Mouse (Mus musculus): ENCODE results near the gene Acvrl1. TPM values are rescaled to one million over a fixed set of nuclear protein-coding genes. Genes with fewer than 3 reads are reported as not detected.

The Acvrl1 gene
- polyA plus RNA-seq, 1 experiment = 28.9 TPM

GRCm38 (mm10) chr15:101163854-101164253 lies 35.5 kb downstream of the Acvrl1 start:
- 83% methylated on average over 5 of the region's 5 CpGs for WGBS
- no peak for DNase-seq (ENCODE audit: low read depth in 1 of 2, low spot score in 2 of 2)
- Histone ChIP-seq H3K27me3 (ENCODE audit: control insufficient read depth, insufficient read depth, low read length) (no peaks in the 10 kb centered on the region), H3K27ac (ENCODE audit: insufficient read depth, low read length) (no peak overlapping the region), H3K36me3 (ENCODE audit: control insufficient read depth, insufficient read depth, low read length) (no peaks in the 10 kb centered on the region), H3K4me1 (ENCODE audit: control insufficient read depth, insufficient read depth, insufficient read length) (peaks cover 2% of the 10 kb centered on the region; the same call in 1 of the 2 replicates), H3K4me3 (ENCODE audit: extremely low read depth, insufficient read depth, insufficient read length) (no peak overlapping the region)
- TF ChIP-seq CTCF (IDR thresholded peaks at IDR 0.05; ENCODE audit: extremely low read depth, insufficient read depth, insufficient read length, insufficient replicate concordance) = no peak
- TF ChIP-seq POLR2A (IDR thresholded peaks at IDR 0.05; ENCODE audit: low read depth, low read length) = no peak

GRCm38 (mm10) chr15:101164291-101164690 lies 36.0 kb downstream of the Acvrl1 start:
- 84% methylated on average over 5 of the region's 5 CpGs for WGBS
- Histone ChIP-seq H3K27me3 (ENCODE audit: control insufficient read depth, insufficient read depth, low read length) (no peaks in the 10 kb centered on the region), H3K36me3 (ENCODE audit: control insufficient read depth, insufficient read depth, low read length) (no peaks in the 10 kb centered on the region), H3K27ac (ENCODE audit: insufficient read depth, low read length) (no peak overlapping the region), H3K4me1 (ENCODE audit: control insufficient read depth, insufficient read depth, insufficient read length) (peaks cover 2% of the 10 kb centered on the region; the same call in 1 of the 2 replicates), H3K4me3 (ENCODE audit: extremely low read depth, insufficient read depth, insufficient read length) (no peak overlapping the region)
- TF ChIP-seq POLR2A (IDR thresholded peaks at IDR 0.05; ENCODE audit: low read depth, low read length) (no peak), CTCF (IDR thresholded peaks at IDR 0.05; ENCODE audit: extremely low read depth, insufficient read depth, insufficient read length, insufficient replicate concordance) (no peak)
- DNase-seq (ENCODE audit: low read depth in 1 of 2, low spot score in 2 of 2) = no peak

- Histone ChIP-seq H3K4me1 (ENCODE audit: control insufficient read depth, insufficient read depth, insufficient read length) (peaks cover 2% of the 10 kb centered on the region; the same call in 1 of the 2 replicates), H3K4me3 (ENCODE audit: extremely low read depth, insufficient read depth, insufficient read length) (no peak overlapping the region), H3K27me3 (ENCODE audit: control insufficient read depth, insufficient read depth, low read length) (no peaks in the 10 kb centered on the region), H3K27ac (ENCODE audit: insufficient read depth, low read length) (no peak overlapping the region), H3K36me3 (ENCODE audit: control insufficient read depth, insufficient read depth, low read length) (no peaks in the 10 kb centered on the region)
- TF ChIP-seq CTCF (IDR thresholded peaks at IDR 0.05; ENCODE audit: extremely low read depth, insufficient read depth, insufficient read length, insufficient replicate concordance) (no peak), POLR2A (IDR thresholded peaks at IDR 0.05; ENCODE audit: low read depth, low read length) (no peak)
- no peak for DNase-seq (ENCODE audit: low read depth in 1 of 2, low spot score in 2 of 2)
- WGBS = 60% methylated on average over 16 of the region's 16 CpGs
These were observed 37.5 kb downstream of the Acvrl1 start for GRCm38 (mm10) chr15:101165658-101166437.

GRCm38 (mm10) chr15:101167553-101167952 lies 39.2 kb downstream of the Acvrl1 start:
- Histone ChIP-seq H3K27ac (ENCODE audit: insufficient read depth, low read length) (no peak overlapping the region), H3K4me1 (ENCODE audit: control insufficient read depth, insufficient read depth, insufficient read length) (peaks cover 2% of the 10 kb centered on the region; the same call in 1 of the 2 replicates), H3K36me3 (ENCODE audit: control insufficient read depth, insufficient read depth, low read length) (no peaks in the 10 kb centered on the region), H3K27me3 (ENCODE audit: control insufficient read depth, insufficient read depth, low read length) (no peaks in the 10 kb centered on the region), H3K4me3 (ENCODE audit: extremely low read depth, insufficient read depth, insufficient read length) (no peak overlapping the region)
- no peak for DNase-seq (ENCODE audit: low read depth in 1 of 2, low spot score in 2 of 2)
- TF ChIP-seq CTCF (IDR thresholded peaks at IDR 0.05; ENCODE audit: extremely low read depth, insufficient read depth, insufficient read length, insufficient replicate concordance) (no peak), POLR2A (IDR thresholded peaks at IDR 0.05; ENCODE audit: low read depth, low read length) (no peak)
- 93% methylated on average over 11 of the region's 11 CpGs for WGBS

- TF ChIP-seq POLR2A (IDR thresholded peaks at IDR 0.05; ENCODE audit: low read depth, low read length) (no peak), CTCF (IDR thresholded peaks at IDR 0.05; ENCODE audit: extremely low read depth, insufficient read depth, insufficient read length, insufficient replicate concordance) (no peak)
- no peak for DNase-seq (ENCODE audit: low read depth in 1 of 2, low spot score in 2 of 2)
- Histone ChIP-seq H3K36me3 (ENCODE audit: control insufficient read depth, insufficient read depth, low read length) (no peaks in the 10 kb centered on the region), H3K27ac (ENCODE audit: insufficient read depth, low read length) (no peak overlapping the region), H3K27me3 (ENCODE audit: control insufficient read depth, insufficient read depth, low read length) (no peaks in the 10 kb centered on the region), H3K4me1 (ENCODE audit: control insufficient read depth, insufficient read depth, insufficient read length) (peaks cover 2% of the 10 kb centered on the region; the same call in 1 of the 2 replicates), H3K4me3 (ENCODE audit: extremely low read depth, insufficient read depth, insufficient read length) (no peak overlapping the region)
- 78% methylated on average over 5 of the region's 5 CpGs for WGBS
These were observed 41.6 kb downstream of the Acvrl1 start for GRCm38 (mm10) chr15:101169910-101170309.

- H3K4me1 ChIP-seq (ENCODE audit: control insufficient read depth, insufficient read depth, insufficient read length) = peaks cover 4% of the 10 kb centered on the region; the same call in 1 of the 2 replicates
- no peak overlapping the region for H3K27ac ChIP-seq (ENCODE audit: insufficient read depth, low read length)
- H3K27me3 ChIP-seq (ENCODE audit: control insufficient read depth, insufficient read depth, low read length) = no peaks in the 10 kb centered on the region
- no peak overlapping the region for H3K4me3 ChIP-seq (ENCODE audit: extremely low read depth, insufficient read depth, insufficient read length)
- H3K36me3 ChIP-seq (ENCODE audit: control insufficient read depth, insufficient read depth, low read length) = no peaks in the 10 kb centered on the region
- no peak for DNase-seq (ENCODE audit: low read depth in 1 of 2, low spot score in 2 of 2)
- WGBS = 85% methylated on average over 10 of the region's 10 CpGs
- no peak for TF ChIP-seq POLR2A (IDR thresholded peaks at IDR 0.05; ENCODE audit: low read depth, low read length)
- TF ChIP-seq CTCF (IDR thresholded peaks at IDR 0.05; ENCODE audit: extremely low read depth, insufficient read depth, insufficient read length, insufficient replicate concordance) = no peak
These were observed 42.2 kb downstream of the Acvrl1 start for GRCm38 (mm10) chr15:101170413-101170980.

GRCm38 (mm10) chr15:101171272-101171671 lies 43.0 kb downstream of the Acvrl1 start:
- 93% methylated on average over 4 of the region's 4 CpGs for WGBS
- H3K27ac ChIP-seq (ENCODE audit: insufficient read depth, low read length) = no peak overlapping the region
- H3K4me1 ChIP-seq (ENCODE audit: control insufficient read depth, insufficient read depth, insufficient read length) = peaks cover 2% of the 10 kb centered on the region; the same call in 1 of the 2 replicates
- H3K36me3 ChIP-seq (ENCODE audit: control insufficient read depth, insufficient read depth, low read length) = no peaks in the 10 kb centered on the region
- no peaks in the 10 kb centered on the region for H3K27me3 ChIP-seq (ENCODE audit: control insufficient read depth, insufficient read depth, low read length)
- no peak overlapping the region for H3K4me3 ChIP-seq (ENCODE audit: extremely low read depth, insufficient read depth, insufficient read length)
- TF ChIP-seq POLR2A (IDR thresholded peaks at IDR 0.05; ENCODE audit: low read depth, low read length) (no peak), CTCF (IDR thresholded peaks at IDR 0.05; ENCODE audit: extremely low read depth, insufficient read depth, insufficient read length, insufficient replicate concordance) (no peak)
- no peak for DNase-seq (ENCODE audit: low read depth in 1 of 2, low spot score in 2 of 2)

Data from spleen, adult 2 months (tissue).